Mouse (Mus musculus) telencephalon, adult 2 months (tissue): ENCODE measurements around the gene Kalrn.

ENCODE experiments used
- DNase-seq: peaks from one replicate; pipeline ENCODE4 v3.0.0-alpha.2; 2011; ENCODE audit warnings: low read depth, low spot score

Kalrn gene

GRCm38 (mm10) chr16:33939636-33940035 lies 633.7 kb downstream of the Kalrn start:
- DNase-seq, result no peak

GRCm38 (mm10) chr16:33939133-33939531 lies 634.2 kb downstream of the Kalrn start:
- DNase-seq, result no peak

- DNase-seq, result no peak
These were observed 634.8 kb downstream of the Kalrn start for GRCm38 (mm10) chr16:33938311-33939132.

GRCm38 (mm10) chr16:33937567-33937966 lies 635.8 kb downstream of the Kalrn start:
- no peak for DNase-seq

GRCm38 (mm10) chr16:33936885-33937284 lies 636.4 kb downstream of the Kalrn start:
- no peak for DNase-seq

- no peak for DNase-seq
These were observed 637.9 kb downstream of the Kalrn start for GRCm38 (mm10) chr16:33935407-33935785.

- DNase-seq, result no peak
These were observed 638.5 kb downstream of the Kalrn start for GRCm38 (mm10) chr16:33934701-33935406.

- no peak for DNase-seq
These were observed 639.9 kb downstream of the Kalrn start for GRCm38 (mm10) chr16:33933411-33933810.

GRCm38 (mm10) chr16:33932126-33932525 lies 641.2 kb downstream of the Kalrn start:
- DNase-seq, result no peak

- DNase-seq, result no peak
These were observed 641.6 kb downstream of the Kalrn start for GRCm38 (mm10) chr16:33931682-33932081.

- DNase-seq, result no peak
These were observed 642.5 kb downstream of the Kalrn start for GRCm38 (mm10) chr16:33930785-33931184.

GRCm38 (mm10) chr16:33928788-33929462 lies 644.4 kb downstream of the Kalrn start:
- no peak for DNase-seq

- DNase-seq, result no peak
These were observed 646.0 kb downstream of the Kalrn start for GRCm38 (mm10) chr16:33927263-33927824.

- no peak for DNase-seq
These were observed 649.6 kb downstream of the Kalrn start for GRCm38 (mm10) chr16:33923758-33924157.

- no peak for DNase-seq
These were observed 650.4 kb downstream of the Kalrn start for GRCm38 (mm10) chr16:33923001-33923316.

GRCm38 (mm10) chr16:33922111-33923000 lies 651.0 kb downstream of the Kalrn start:
- peak; percentile 40 for DNase-seq

- no peak for DNase-seq
These were observed 651.8 kb downstream of the Kalrn start for GRCm38 (mm10) chr16:33921514-33921913.
